Mouse (Mus musculus): ENCODE data around the gene Aifm2.

GRCm38 (mm10) chr10:61714146-61714545, 917 bp upstream of the Aifm2 start:
- TF ChIP-seq CTCF (conservative IDR thresholded peaks at IDR 0.05; ENCODE audit: insufficient read depth, insufficient read length, low read depth, low read length), result no peak
- no peak for TF ChIP-seq POLR2A (IDR thresholded peaks at IDR 0.05; ENCODE audit: low read depth, low read length)
